Mouse (Mus musculus) lung, postnatal 0 days (tissue): ENCODE results near the gene Zfp385c.

Source experiments
- CTCF ChIP-seq: IDR thresholded peaks from 2 replicates; pipeline ENCODE4 v1.5.1; 2016; ENCODE audit warnings: antibody characterized with exemption, mild to moderate bottlenecking
- EP300 ChIP-seq: IDR thresholded peaks from 2 replicates; pipeline ENCODE4 v1.6.1; 2016; ENCODE audit warnings: antibody characterized with exemption, mild to moderate bottlenecking, control low read depth

GRCm38 (mm10) chr11:100741348-100741747 lies 49.1 kb upstream of the Zfp385c start:
- TF ChIP-seq EP300 (no peak), CTCF (no peak)
